Mouse (Mus musculus) granulocyte monocyte progenitor cell, adult 5-6 weeks (primary cell): Measurements from ENCODE around the gene Psmc3ip. TPM values are rescaled to one million over a fixed set of nuclear protein-coding genes. Genes with fewer than 3 reads are reported as not detected.
"Not testable (repeated sequence)": the region's sequence is repeated elsewhere in the genome, so short reads cannot be mapped to it uniquely, and the experiment has no call there.

ENCODE experiments used
- ATAC-seq: replicated peaks from 2 replicates; pipeline ENCODE4 v1.8.0; 2016; ENCODE audit warnings: mild to moderate bottlenecking, moderate TSS enrichment, inconsistent platforms; ENCODE audit not compliant: poor library complexity, severe bottlenecking
- total RNA-seq, 2 experiments: library from RNA; stranded (forward) in 1 of 2; stranded (reverse) in 1 of 2; fragments of 200-712, 200-1000 nt in 1 of 2; fragments of >200 nt in 1 of 2; fragmentation: Nextera tagmentation in 1 of 2; gene quantifications; 2 replicates each; pipeline ENCODE4 v1.2.3; 2014 to 2017

Gene Psmc3ip
- total RNA-seq (2014; fragmentation: Nextera tagmentation) (51.8 and 62.8 TPM in 2 replicates), total RNA-seq (2017) (42.9 and 63.5 TPM in 2 replicates)

GRCm38 (mm10) chr11:101095314-101096024 lies at the start of gene Psmc3ip:
Gene Psmc3ip (minus strand): TSS chr11:101095436.
- peak; percentile 97 for ATAC-seq

DNA sequence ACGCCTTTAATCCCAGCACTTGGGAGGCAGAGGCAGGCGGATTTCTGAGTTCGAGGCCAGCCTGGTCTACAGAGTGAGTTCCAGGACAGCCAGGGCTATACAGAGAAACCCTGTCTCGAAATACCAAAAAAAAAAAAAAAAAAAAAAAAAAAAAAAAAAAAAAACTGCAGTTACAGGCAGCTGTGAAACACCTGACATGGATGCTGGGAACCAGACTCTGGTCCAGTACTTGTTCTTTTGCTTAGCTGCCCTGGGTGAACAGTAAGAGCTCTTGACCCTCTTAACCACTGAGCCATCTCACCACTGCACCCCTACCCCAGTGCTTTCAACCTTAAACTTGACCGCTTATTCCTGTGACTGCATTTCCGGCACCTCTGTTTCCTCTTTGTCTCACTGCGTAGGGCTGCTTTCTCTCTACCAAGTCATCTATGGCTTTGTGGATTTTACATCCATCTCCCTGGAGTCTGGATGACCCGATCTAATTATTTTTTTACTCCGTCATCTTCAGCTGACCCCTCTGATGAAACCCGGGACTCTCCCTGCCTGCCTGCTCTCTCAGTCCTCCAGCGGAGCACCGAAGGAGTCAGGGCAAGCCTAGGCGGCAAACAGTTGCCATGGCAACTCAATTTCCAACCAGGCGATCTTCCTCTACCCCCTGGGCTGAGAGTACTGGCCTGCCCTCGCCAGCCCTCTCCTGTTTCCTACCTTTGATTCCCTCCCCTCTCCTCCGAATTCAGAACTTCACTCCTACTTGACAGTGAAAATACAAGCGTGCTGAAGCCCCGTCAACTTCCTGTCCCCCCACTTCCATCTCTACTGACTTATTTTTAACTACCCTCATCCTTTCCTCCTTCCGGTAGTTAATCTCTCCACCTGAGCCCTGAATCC lies 48.3 kb upstream of the Psmc3ip start:
- ATAC-seq: peak; percentile 66

DNA sequence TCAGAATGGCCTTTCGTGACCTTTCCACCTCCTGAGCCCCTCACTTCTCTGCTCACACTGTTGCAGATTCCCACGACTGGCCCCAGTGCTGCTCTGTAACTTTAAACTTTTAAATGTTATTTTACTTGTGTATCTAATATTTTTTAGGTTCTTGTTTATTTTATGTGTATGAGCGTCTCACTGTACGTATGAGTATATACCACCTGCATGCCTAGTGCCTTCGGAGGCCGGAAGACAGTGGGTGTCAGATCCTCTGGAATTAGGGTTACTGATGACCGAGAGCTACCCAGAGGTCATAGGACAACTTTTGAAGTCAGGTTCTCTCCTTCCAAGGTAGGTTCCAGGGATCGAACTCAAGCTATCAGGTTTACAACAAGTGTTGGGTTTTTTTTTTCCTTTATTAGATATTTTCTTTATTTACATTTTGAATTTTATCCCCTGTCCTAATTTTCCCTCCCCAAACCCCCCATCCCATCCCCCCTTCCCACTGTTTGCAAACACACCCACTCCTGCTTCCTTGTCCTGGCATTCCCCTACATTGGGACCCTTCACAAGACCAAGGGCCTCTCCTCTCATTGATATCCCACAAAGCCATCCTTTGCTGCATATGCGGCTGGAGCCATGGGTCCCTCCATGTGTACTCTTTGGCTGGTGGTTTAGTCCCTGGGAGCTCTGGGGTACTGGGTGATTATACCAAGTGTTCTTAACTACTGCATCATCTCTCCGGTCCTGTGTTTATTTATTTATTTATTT lies 47.2 kb upstream of the Psmc3ip start:
- no peak for ATAC-seq

DNA sequence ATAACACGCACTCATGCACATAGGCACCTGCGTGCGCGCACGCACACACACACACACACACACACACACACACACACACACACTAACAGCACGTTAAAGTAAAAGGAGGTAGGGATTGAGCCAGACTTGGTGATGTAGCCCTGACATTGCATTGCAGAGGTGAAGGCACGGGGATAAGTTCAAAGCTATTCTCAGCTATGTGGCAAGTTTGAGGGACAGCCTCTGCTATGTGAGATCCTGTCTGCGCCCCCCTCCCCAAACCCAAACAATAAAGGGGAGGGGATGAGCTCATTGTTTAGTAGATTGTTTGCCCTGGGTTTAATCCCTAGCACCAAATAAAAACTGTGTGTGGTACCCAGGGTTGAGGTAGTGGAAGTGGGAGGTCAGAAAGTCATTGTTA lies 45.9 kb upstream of the Psmc3ip start:
- ATAC-seq: no peak

DNA sequence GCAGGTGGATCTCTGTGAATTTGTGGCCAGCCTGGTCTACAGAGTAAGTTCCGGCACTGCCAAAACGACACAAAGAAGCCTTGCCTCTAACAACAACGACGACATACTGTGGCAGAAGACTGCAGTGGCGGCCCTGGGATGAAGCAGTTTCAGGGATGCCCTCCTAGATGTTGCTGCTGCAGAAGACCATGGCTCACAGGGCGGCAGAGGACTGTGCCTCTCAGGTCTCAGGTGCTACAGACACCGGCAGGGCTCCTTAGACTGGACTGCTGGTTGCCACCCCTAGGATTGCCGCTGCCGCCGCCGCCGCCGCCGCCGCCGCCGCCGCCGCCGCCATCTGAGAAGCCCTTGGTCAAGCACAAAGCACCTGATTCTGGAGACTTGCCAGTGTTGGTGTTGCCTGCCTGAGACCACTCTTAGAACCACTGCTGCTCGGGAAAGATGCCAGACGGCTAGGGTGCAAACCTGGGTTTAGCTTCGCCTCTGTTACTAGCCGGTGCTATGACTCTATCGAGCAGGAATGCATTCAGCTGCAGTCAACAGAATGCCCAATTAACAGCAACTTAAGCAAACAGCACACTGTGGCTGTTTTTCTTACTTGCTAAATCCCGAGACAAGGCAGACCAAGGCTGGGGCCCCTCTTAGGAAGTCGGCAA lies 45.1 kb upstream of the Psmc3ip start:
- ATAC-seq: no peak

- ATAC-seq: peak; percentile 53
Measured at GRCm38 (mm10) chr11:101138536-101139181, 43.4 kb upstream of the Psmc3ip start.

- ATAC-seq: no peak
Measured at GRCm38 (mm10) chr11:101137000-101137399, 41.8 kb upstream of the Psmc3ip start.

- no peak for ATAC-seq
Measured at GRCm38 (mm10) chr11:101134217-101134865, 39.1 kb upstream of the Psmc3ip start.

GRCm38 (mm10) chr11:101133037-101133436 lies 37.8 kb upstream of the Psmc3ip start:
- no peak for ATAC-seq

- no peak for ATAC-seq
Measured at GRCm38 (mm10) chr11:101131701-101132100, 36.5 kb upstream of the Psmc3ip start.

- no peak for ATAC-seq
Measured at GRCm38 (mm10) chr11:101131187-101131586, 36.0 kb upstream of the Psmc3ip start.

DNA sequence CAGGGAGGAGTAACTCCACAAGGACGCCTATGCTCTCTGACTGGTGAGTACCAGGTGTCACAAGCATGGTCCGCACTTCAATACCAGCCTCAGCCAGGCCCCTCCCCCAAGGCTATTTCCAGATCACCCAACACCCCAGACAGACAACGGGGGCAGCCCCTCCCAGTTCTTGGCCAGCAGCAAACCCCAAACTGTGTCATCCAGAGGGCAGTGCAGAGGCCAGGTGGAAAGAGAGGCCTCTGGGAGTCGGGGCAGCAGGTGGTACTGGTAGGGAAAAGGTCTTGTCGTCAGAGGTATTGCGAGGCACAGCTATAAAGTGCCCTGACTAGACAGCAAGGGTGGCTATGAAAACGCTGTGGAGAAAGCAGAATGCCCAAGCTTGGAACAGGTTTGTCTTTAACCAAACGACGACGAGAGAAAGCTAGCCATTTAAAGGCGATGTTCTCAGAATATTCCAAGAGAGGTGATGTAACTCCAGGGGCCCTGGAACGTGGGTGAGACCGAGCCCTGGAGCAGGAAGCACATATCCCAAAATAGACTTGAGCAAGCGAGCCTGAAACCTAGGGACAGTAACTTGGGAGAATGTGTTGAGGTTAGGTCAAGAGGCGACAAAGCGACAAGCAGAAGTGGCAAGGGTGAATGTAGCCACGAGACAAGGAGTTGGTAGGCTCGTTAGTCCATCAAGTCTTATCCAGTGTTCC lies 35.0 kb upstream of the Psmc3ip start:
- ATAC-seq: no peak

GRCm38 (mm10) chr11:101128996-101129577 lies 33.9 kb upstream of the Psmc3ip start:
- ATAC-seq: no peak

DNA sequence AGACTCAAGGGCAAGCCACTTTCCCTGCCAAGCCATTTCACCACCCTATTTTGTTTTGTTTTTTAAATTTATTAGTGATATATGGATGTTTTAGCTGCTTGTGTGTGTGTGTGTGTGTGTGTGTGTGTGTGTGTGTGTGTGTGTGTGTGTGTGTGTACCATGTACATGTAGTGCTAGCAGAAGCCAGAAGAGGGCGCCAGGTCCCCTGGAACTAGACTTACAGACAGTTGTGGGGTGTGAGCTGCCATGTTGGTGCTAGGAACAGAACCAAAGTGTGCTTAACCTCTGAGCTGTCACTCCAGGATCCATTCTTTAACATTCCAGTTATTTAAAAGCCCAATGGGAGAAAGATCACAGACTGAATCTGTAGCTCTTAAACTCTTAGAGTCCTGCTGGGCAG lies 31.8 kb upstream of the Psmc3ip start:
- no peak for ATAC-seq

DNA sequence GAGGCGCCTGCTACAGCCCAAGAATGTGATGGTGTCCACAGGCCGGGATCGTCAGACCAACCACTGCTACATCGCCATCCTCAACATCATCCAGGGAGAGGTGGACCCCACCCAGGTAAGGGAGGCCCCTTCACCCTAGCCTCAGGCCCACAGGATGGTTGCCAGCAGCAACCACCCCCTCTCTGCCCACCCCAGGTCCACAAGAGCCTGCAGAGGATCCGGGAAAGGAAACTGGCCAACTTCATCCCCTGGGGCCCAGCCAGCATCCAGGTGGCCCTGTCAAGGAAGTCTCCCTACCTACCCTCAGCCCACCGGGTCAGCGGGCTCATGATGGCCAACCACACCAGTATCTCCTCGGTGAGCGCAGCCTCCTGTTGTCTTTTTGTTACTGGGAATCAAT lies 29.8 kb upstream of the Psmc3ip start:
- not testable (repeated sequence) for ATAC-seq

DNA sequence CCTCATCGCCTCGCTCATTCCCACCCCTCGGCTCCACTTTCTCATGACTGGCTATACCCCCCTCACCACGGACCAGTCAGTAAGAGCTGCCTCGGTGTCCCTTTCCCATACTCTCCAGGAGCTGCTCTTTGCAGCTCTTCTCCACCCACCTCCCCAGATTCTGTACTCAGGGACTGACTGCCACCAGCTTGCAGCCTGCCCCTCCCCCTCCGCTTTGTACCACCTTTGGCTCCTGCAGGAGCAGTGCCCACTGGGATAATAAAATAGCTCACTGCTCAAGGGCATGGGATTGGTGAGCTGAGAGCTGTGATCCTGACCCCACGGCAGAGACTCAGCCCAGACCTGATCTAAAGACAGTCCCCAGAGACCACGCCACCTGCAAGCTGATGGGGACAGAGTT lies 29.3 kb upstream of the Psmc3ip start:
- ATAC-seq: not testable (repeated sequence)

GRCm38 (mm10) chr11:101120545-101121188 lies 25.4 kb upstream of the Psmc3ip start:
- ATAC-seq: no peak
